Mouse (Mus musculus) C2C12 (cell line): ENCODE results near the gene Arglu1. TPM values are rescaled to one million over a fixed set of nuclear protein-coding genes. Genes with fewer than 3 reads are reported as not detected.

Experiments used
- H3K27me3 ChIP-seq: one replicate; pipeline ENCODE4 v1.6.1; 2011; ENCODE audit not compliant: control insufficient read depth, insufficient read depth, insufficient read length
- H3K36me3 ChIP-seq: one replicate; pipeline ENCODE4 v1.6.1; 2011; ENCODE audit not compliant: control insufficient read depth, insufficient read depth
- H3K4me3 ChIP-seq: one replicate; pipeline ENCODE4 v1.5.1; 2011; ENCODE audit warnings: mild to moderate bottlenecking, control low read depth; ENCODE audit not compliant: poor library complexity, insufficient read depth, severe bottlenecking
- H3K79me2 ChIP-seq: one replicate; pipeline ENCODE4 v1.6.1; 2011; ENCODE audit not compliant: control insufficient read depth, insufficient read depth
- H3K79me3 ChIP-seq: one replicate; pipeline ENCODE4 v1.6.1; 2011; ENCODE audit warnings: low read depth, control low read depth
- H3ac ChIP-seq: one replicate; pipeline ENCODE3; 2011; ENCODE audit warnings: low read depth; ENCODE audit not compliant: control insufficient read depth, insufficient read length
- CEBPB ChIP-seq: IDR thresholded peaks from one replicate; pipeline ENCODE4 v1.6.1; 2011; ENCODE audit warnings: low read depth, mild to moderate bottlenecking, control low read depth, moderate library complexity
- CTCF ChIP-seq: IDR thresholded peaks from one replicate; pipeline ENCODE4 v1.5.1; 2011; ENCODE audit not compliant: control insufficient read depth, insufficient read depth, insufficient read length
- FOSL1 ChIP-seq: IDR thresholded peaks from one replicate; pipeline ENCODE4 v1.8.0; 2011; ENCODE audit warnings: mild to moderate bottlenecking, low read length; ENCODE audit not compliant: poor library complexity, insufficient read depth, severe bottlenecking
- MAX ChIP-seq: IDR thresholded peaks from one replicate; pipeline ENCODE4 v1.6.1; 2011; ENCODE audit warnings: mild to moderate bottlenecking, control low read depth
- MYOD1 ChIP-seq: IDR thresholded peaks from one replicate; pipeline ENCODE4 v1.6.1; 2011; ENCODE audit warnings: low read depth; ENCODE audit not compliant: control insufficient read depth, insufficient read length
- MYOG ChIP-seq: IDR thresholded peaks from one replicate; pipeline ENCODE4 v1.6.1; 2011; ENCODE audit not compliant: control insufficient read depth, insufficient read length; ENCODE audit errors: extremely low read depth
- USF1 ChIP-seq: IDR thresholded peaks from one replicate; pipeline ENCODE4 v1.6.1; 2011; ENCODE audit warnings: low read depth, mild to moderate bottlenecking, control low read depth, moderate library complexity
- microRNA-seq: library from miRNA; unstranded; fragments of <30 nt; microRNA quantifications from one replicate; pipeline ENCODE4, GENCODE M21; 2019; ENCODE audit warnings: borderline microRNAs expressed
- polyA plus RNA-seq: library from polyadenylated mRNA; unstranded; fragments of >200 nt; fragmentation: generic; extraction: Trizol; gene quantifications from one replicate; pipeline ENCODE4 v1.2.1, GENCODE M21; 2012; ENCODE audit warnings: missing spikeins

Gene Arglu1
- polyA plus RNA-seq, 1 experiment: 20.9 TPM

DNA sequence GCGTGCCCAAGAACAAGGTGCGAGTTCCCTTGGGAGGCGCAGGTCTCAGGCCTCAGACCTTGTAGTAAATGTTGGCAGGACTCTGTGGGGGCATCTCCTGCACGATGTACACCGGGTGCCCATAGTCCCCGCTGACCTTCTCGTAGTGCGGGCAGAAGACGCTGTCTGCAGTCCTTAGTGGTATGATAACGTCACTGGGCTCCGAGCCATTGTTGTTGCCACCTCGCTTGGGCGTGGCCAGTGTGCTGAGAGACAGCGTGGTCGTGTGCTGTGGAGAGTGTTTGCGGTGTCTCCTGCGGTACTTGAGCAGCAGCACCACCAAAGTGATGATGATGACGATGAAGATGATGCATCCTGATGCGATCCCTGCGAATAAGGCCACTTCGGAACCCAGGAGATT lies 69.8 kb downstream of the Arglu1 start:
- H3K27me3 ChIP-seq: no peaks in the 10 kb centered on the region
- peaks cover 21% of the 10 kb centered on the region for H3K79me2 ChIP-seq
- no peak overlapping the region for H3K4me3 ChIP-seq
- peaks cover 68% of the 10 kb centered on the region for H3K36me3 ChIP-seq
- H3ac ChIP-seq: no peak overlapping the region
- H3K79me3 ChIP-seq: peaks cover 16% of the 10 kb centered on the region
- TF ChIP-seq USF1: no peak
- TF ChIP-seq MAX: no peak
- TF ChIP-seq MYOG: no peak
- TF ChIP-seq CEBPB: no peak
- no peak for TF ChIP-seq CTCF
- no peak for TF ChIP-seq FOSL1
- no peak for TF ChIP-seq MYOD1

DNA sequence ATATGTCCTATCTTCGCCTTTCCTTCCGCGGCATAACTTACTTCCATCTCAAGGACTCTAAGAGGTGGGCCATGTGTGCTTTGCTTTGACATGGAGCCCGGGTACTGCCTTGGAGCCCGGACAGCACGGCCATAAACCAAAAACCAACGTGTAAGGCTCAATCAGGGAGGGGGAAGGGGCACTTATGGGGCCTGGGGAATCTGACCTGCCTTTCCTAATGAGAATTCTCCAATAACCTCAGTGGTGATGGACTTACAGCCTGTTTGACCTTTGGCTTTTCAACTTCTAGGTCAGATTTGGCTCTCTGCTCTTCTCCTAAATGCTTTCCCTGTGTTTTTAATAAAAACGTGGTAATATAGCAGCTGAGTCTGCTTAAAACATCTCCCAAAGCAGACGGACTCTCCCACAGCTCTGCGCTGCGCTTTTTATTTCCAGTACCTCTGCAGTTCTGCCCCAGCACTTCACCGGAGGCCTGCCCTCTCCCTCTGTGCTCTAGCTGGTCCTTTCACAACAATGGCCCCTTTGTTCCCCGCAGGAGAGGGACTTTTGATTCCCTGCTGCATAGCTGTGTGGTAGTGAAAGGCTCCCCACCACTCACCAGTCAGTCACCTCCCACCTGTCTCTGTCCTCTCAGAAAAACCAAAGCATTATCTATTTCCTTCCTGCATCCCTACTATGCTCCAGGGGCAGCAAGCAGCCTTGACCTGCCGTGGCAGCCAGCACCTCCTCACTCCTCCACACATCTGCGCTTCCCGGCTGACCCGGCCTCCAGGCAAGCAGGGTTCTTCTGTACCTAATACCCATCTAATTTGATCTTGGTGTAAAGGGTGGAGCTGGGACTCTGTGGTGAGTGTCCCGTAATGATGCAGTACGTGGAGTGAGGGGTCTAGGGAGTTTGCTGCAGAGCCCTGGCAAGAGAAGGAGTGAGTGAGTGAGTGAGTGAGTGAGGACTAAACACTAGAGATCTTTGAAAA lies 70.8 kb downstream of the Arglu1 start:
- Histone ChIP-seq H3K79me3 (peaks cover 9% of the 10 kb centered on the region), H3K36me3 (peaks cover 64% of the 10 kb centered on the region), H3ac (no peak overlapping the region), H3K4me3 (no peak overlapping the region), H3K27me3 (no peaks in the 10 kb centered on the region), H3K79me2 (peaks cover 11% of the 10 kb centered on the region)
- TF ChIP-seq FOSL1 (no peak), CTCF (no peak), MAX (no peak)

Small RNA genes lying within 50 kb of the gene (microRNA-seq; reads per million reads assigned to microRNA genes)
- gene Mir7654: 4.4 reads per million, percentile 51 among the genes with 10 or more reads in this experiment

Other genes starting within 250 kb of the Arglu1 start
- 15.1 TPM for gene Efnb2, start 29.3 kb downstream of the Arglu1 start, polyA plus RNA-seq